Mouse (Mus musculus): ENCODE measurements around the gene Ptpn14. TPM values are rescaled to one million over a fixed set of nuclear protein-coding genes. Genes with fewer than 3 reads are reported as not detected.

The Ptpn14 gene
- total RNA-seq, 2 experiments from 2014 or later = 11.2 to 11.9 TPM

DNA sequence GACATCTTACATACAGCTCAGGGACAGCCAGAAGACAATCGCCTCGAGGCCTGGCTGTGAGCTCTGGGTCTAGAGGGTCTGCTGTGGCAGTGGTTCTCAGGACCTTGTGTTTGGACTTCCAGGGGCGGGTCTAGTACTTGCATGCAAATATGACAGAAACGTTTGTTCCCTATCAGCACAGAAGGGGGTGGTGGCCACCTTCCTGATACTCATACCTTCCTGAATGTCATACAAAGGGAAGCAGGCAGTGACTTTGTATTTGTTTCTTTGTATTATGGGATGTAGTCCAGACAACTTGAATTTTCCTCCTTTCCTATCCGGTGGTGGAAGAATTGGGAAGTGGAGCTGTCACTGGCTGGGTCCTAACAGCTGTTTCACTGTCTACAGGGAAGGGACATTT is 36.2 kb downstream of the Ptpn14 start:
- no peak for DNase-seq (ENCODE audit: low spot score in 2 of 2)

DNA sequence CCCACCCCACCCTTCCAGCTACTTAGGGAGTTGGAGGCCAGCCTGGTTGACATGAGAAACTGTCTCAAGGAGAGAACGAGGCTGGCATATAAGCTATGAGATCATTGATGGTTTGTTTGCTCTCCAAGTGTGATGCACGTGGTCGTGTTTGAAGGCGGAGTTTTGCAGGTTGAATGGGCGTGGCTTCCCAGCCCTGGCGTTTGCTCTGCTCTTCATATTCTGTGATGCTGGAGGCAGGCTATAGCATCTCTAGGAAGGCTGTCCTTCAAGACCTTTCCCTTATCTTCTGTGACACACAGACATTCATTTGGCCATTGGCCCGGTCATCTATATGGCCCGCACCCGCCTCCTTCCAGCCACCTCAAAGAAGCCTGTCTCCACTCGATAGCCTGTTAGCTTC is 39.1 kb downstream of the Ptpn14 start:
- DNase-seq (ENCODE audit: low spot score in 2 of 2) = no peak

DNA sequence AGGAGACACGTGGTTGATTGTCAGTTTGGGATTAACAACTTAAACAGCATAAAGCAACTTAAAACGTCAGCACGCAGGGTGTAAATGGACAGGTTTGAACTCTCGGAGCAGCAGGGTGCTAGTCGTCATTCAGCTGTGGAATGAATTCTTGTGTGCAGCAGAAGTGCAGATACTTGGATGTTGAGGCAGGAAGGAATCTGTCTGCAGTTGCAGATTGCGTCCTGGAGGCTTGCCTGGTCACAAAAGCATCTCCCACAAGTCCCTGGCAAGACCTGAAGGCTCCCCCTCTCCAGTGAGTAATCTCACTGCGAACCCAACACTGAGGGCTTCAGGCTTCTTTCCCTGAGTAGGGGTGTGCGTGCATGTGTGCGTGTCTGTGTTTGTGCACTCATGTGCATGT is 39.8 kb downstream of the Ptpn14 start:
- no peak for DNase-seq (ENCODE audit: low spot score in 2 of 2)

DNA sequence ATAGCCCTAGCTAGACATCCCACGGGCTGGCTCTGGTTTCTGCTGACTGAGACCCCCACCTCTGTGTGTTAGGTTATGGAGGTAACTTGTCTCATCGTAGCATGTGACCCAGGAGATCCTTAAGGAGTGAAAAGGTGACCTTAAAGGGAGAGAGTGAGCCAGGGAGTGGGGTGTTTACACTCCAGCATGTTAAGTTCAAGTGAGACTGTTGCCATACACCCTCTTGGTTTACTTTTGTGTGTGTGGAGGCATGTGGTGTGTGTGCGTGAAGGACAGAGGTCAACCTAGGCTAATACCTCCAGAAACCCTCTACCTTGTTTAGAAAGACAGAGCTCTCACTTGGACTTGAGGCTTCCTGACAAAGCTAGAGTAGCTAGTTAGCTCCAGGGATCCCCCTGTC is 42.4 kb downstream of the Ptpn14 start:
- DNase-seq (ENCODE audit: low spot score in 2 of 2) = no peak

DNA sequence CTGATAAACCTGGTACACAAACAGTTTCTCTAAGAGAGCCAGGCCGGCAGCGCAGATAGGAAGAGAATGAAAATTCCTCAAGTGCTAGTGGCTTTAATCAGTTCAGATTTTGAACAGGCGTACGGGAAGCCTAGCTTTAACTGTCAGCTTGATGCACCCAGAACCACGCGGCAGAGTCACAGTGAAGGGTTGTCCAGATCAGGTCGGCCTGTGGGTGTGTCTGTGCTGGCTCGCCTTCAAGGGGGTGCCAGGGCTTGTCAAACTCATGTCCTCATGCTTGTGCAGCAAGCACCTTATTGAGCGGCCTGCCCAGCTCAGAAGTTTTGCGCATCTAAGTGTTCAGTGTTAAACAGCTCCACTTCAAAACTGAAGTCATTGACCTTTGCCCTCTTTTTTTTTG is 44.6 kb downstream of the Ptpn14 start:
- no peak for DNase-seq (ENCODE audit: low spot score in 2 of 2)

DNA sequence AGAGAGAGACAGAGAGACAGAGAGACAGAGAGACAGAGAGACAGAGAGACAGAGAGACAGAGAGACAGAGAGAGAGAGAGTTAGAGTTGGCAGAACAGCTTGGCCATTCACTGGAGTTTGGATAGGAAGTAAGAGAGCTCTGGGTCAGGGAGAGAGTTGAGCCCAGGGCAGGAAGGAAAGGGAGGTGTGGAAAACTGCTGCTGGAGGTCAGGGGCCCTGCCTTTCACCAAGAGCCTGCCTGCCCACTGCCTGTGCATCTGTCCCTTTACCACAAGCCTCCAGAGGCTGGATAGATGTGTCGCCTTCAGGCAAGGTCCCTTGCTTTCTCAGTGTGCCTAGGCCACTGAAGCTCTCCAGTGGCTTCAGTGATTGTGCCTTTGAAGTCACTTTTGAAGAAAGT is 46.7 kb downstream of the Ptpn14 start:
- DNase-seq (ENCODE audit: low spot score in 2 of 2) = no peak

DNA sequence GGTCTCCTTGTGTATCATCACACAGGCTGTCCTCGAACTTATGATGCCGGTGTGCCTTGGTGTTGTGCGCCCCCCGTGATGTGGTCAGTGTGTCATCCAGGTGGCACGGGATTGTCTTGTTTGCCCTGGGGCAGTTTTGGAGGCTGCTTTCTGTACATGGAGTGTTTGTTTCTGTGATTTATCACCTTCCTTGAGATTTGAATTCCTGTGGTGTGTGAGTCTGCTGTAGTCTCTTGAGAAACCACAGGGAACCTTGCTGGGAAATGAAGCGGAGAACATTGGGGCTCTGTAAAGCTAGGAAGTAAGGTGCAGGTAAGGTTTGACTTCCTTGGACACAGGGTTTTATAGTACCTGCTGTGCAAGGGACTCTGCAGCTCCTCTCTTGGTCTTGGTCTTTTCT is 49.1 kb downstream of the Ptpn14 start:
- DNase-seq (ENCODE audit: low spot score in 2 of 2) = no peak

DNA sequence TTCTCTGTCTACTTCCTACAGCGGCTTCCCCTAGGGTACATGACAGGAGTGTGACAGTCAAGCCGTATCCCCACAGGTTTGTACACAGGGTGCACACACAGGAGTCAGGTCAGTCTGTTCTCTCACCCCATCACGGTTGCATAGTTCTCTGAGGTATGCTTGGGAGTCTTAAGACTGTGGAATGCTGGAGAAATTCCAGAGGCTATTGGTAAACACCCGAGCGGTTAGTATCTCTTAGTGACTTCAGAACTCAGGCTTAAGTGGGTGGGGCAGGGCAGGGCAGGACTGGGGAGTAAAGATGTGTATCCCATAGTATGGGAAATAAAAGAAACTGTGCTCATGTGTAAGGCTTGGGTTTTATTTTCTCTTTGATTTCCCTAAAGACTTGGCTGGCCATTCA is 50.3 kb downstream of the Ptpn14 start:
- DNase-seq (ENCODE audit: low spot score in 2 of 2) = no peak

DNA sequence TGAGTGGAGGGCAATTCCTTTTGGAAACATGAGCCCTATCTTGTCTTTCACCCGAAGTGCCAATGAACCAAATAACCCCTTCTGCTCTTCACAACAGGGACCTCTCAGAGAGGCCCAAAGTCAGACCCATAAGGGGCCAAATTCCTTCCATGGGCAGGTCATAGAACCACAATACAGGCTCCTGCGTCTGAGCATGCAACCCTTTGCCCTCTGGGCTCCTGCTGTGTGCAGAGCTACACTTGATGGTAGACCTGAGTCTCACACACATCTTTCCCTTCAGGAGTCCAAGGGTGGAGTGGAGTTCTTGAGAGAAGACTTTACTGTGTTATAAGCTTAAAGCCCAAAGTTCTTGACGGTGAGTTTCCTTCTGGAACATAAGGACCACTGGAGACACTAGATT is 51.2 kb downstream of the Ptpn14 start:
- no peak for DNase-seq (ENCODE audit: low spot score in 2 of 2)

DNA sequence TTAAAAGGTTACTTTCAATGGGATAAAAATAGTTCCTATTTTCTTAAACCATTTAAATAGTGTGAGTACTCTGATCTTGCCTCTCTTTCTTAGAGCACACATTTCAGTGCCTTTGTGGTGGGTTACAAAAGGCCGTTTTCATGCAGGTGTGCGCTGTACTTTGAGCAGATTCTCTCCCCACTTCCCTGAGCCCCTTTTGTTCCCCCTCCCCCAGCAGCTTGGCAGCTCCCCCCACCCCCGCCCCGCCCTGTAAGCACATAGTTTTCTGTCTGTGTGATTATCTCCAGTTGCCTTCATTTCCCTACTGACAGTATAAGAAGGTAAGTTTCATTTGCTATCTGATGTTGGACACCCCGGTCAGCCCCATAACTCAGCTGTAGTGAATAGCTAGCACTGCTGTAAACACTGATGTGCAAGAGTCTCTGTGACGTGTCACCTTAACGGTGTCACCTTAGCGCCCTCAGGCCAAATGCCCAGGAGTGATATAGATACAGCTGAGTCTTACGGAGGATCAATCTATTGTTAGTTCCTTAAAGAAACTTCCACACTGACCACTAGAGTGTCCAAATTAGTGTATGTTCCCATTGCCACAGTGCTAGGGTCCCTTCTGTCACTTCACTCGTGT is 53.8 kb downstream of the Ptpn14 start:
- no peak for DNase-seq (ENCODE audit: low spot score in 2 of 2)

DNA sequence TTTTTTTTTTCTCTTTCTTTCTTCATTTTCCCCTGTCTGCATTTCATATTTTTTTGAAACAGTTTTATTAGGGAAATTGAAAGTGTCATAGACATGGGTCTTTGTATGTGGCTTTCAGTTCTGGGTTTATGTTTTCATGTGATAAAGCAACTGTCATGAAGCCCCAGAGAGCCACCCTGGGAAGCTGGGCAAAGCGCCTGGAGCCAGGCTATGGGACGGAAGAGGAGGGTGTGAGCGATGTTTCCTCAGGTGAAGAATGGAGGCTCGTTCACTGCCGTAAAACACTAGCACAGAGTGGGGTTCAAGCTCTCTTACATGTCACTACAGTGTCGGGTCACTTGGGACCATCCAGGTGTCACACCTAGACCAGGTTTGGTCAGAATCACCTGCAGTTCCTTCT is 54.6 kb downstream of the Ptpn14 start:
- no peak for DNase-seq (ENCODE audit: low spot score in 2 of 2)

DNA sequence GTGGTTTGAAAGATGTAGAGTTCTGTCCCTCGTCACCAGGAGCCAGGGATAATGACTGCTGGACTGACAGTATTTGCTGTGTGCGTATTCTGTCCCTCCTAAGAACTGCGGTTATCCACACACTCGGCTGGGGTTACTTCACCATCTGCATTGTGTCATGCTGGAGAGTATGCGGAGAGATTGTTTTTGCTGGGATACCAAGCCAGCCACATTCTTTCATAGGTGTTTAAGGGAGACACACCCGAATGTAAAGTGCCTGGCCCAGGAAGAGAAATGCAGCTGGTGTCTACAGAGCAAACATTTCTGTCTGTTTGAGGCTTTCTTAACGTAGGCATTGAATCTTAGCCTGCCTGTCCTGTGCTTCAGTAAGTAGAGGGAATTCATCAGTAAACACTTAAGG is 56.4 kb downstream of the Ptpn14 start:
- no peak for DNase-seq (ENCODE audit: low spot score in 2 of 2)

DNA sequence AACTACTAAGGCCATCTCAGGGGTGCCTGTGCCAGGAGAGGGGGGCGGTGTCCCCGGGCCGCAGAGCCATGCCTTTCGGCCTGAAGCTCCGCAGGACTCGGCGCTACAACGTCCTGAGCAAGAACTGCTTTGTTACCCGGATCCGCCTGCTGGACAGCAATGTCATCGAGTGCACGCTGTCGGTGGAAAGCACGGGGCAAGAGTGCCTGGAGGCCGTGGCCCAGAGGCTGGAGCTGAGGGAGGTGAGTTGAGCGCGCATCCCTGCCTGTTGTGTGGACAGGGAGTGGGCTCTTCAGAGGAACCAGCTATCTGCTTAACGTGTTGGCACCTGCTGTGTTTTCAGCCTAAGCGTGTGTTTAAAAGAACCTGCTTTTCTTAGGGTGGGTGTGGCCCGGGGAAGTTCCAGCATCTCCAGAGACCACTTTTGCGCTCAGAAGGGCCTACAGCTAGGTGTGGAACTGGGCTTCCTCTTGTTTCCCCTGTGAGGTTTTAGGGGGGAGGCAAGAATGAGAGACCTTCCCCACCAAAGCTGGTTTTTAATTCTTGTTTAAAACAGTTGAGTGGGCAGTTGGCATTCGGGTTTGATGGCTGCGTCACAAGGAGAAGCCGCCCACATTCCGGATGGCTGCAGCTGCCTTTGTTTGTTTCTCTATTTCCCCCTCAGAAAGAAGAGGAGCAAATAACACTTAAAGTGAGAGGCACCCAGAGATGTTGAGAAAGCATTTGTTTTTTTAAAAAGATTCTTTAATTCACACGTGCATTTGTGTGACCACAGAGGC is 58.8 kb downstream of the Ptpn14 start:
- DNase-seq (ENCODE audit: low spot score in 2 of 2) = peak; percentile 72 to 87

DNA sequence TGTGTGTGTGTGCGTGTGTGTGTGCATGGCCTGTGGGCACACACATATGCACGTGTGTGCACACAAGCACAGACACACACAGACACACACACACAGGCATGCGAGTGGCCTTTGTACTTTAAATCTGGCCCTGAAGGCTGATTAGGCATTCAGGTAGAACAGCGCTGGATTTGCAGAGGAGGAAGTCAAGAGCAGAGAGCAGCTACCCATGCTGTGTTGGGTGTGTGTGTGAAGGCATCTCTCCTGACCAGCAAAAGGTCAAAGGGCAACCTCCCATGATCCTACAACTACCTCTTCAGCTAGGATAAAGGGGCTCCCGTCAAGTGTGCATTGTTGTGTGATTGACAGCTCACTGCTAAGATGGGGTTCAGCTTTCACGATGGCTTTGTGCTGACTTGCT is 61.5 kb downstream of the Ptpn14 start:
- DNase-seq (ENCODE audit: low spot score in 2 of 2) = no peak

DNA sequence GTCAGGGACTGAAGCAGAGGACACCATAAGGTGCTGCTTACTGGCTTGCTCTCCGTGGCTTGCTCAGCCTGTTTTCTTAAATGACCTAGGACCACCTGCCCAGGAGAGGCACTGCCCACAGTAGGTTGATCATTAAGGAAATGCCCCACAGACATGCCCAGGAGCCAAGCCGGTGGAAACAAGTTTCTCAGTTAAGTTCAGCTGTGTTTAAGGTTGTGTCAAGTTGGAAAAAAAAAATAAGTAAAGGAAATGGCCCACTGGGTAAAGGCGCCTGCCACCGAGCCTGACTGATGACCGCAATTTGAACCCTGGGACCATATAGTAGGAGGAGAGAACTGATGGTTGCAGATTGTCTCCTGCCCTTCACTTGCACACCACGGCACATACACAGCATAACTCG is 62.6 kb downstream of the Ptpn14 start:
- DNase-seq (ENCODE audit: low spot score in 2 of 2) = no peak

DNA sequence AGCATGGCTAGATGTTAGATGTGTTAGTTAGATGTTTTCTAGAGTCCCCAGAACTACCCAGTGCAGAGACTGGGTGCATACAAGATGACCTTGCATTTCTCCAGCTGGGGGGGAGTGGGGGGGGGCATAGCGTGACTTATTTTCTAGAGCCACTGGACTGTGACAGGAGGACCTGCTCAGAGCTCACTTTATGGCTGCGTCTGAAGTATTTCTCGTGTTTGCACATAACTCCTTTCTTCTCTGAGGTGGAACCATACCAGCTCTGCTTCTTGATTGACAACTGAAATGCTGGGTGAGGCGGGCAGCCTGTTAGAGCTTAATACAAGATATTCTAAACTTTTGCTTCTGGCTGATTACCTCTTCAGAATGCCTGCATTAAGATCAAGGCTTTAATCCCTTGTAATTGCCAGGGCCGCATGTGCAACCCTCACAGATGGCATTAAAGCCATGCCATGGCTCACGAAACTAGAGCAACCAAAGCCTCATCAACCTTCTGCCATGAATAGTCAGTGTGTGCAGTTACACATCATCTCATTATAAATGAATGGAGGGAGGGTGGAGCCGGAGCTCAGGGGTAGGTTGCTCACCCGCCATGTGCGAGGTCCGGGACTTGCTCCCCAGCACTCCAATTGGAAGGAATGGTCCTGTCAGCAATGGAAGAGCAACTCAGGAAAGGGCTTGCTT is 63.6 kb downstream of the Ptpn14 start:
- DNase-seq (ENCODE audit: low spot score in 2 of 2) = no peak

DNA sequence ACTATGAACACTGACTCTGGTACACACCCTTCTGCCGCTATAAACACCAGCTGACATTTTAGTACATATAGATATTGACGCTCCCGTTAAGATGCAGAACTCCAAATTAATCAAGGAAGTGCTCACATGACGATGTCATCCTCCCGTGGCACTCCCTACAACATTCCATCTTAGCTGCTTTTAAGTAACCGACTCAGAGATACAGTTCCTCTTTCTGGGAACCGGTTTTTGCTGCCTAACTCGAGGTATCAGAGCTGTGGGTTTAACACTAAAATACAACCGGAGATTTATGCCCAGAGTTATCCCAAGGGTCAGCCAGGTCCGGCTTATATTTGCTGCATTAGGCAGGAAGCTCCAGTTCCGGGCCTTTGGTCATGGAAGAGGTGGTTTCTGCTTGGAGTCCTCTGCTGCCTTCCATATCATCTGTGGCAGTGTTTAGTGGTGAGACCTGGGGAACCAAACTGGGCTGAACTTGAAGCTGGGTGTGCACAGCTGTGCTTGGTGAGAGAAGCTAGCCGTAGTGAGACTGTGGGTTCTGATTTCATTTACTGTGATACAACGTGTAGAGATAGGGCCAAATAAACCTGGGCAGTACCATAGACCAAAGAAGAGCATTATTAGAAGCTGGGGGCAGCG is 64.6 kb downstream of the Ptpn14 start:
- DNase-seq (ENCODE audit: low spot score in 2 of 2) = no peak

DNA sequence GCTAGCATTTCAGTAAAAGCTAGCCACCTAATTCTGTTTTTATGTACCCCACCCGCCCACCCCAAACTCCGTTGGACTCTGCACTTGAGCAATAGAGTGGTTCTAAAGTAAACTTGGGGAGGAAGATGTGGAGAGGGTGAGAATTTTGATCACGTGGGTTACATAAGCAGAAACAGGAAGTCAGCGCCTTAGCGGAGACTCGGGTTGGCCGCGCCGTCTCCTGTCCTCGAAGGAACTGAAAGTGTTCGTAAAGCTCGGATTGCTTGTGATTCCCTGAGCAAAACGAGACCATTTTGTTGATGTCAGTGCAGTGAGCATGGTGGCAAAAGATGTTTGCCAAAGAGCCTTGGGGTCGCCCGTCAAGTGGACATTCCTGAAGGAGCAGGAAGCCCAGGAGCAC is 70.9 kb downstream of the Ptpn14 start:
- no peak for DNase-seq (ENCODE audit: low spot score in 2 of 2)

DNA sequence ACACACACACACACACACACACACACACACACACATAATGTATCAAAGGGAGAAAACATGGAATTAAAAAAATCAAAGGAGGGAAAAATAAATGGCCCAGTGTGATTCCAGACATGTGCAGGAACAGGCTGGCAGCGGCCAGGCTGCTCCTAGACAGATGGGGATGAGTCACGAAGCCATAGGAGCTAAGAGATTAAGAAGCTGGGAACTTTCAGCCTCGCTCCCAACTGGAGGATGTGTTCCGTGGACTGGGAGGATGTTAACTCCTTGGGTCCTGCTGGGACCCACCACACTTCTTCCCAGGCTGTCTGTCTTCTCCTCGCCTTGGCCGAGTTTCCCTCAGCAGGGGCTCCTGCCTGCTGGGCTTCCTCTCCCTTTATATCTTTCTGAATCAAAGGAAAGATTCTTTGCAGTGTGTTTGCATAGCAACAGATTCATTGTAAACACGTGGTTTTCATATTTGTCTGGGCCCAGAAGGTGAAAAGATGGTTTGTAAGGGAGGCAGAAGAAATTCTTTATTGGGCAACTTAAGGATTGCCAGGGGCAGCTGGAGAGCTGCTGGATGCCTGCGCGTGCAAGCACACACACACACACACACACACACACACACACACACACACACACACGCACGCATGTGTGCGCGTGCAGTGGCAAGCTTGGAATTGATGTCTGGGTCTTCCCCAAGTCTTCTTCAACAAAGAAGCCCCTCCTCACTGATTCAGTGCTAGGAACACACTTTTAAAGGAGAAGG is 72.3 kb downstream of the Ptpn14 start:
- DNase-seq (ENCODE audit: low spot score in 2 of 2) = peak; percentile 28 to 71

DNA sequence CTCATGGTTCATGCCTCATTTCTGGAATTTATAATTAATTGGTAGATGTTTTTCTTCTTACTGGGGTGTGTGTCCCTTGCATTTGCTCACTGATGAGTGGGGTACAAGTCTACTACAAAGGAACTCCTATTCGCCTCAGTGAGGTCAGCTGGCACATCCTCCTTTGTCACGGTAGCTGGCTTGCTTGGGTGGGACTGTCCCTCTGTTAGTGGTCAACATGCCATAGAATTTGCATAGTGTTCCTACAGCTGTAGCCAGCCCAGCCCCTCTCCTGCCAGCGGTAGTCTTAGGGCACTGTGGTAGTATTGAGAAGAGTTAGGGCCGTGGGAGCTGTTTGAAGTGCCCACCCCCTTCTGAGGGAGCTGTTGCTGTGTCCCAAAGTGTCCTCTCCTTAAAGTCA is 73.2 kb downstream of the Ptpn14 start:
- no peak for DNase-seq (ENCODE audit: low spot score in 2 of 2)

DNA sequence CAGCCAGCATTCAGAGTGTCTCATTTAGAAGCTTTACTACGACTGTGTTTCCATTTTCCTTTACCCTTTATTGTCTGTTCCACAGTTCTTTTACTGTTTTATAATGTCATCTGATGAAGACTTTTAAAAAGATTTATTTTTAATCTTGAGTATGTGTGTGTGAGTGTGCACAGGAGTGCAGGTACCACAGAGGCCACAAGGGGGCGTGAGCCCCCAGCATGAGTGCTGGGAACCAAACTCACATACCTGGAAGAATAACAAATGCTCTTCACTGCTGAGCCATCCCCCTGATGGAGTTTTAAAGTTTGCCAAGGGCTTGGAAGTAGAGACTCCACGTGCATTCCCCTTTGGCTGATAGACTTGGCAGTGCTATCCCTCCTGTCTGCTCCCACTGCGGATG is 74.5 kb downstream of the Ptpn14 start:
- no peak for DNase-seq (ENCODE audit: low spot score in 2 of 2)
